Mouse (Mus musculus) CD4-positive helper T cell, adult 2 months (primary cell): ENCODE results near the gene Cnn3.

Experiments
- DNase-seq: peaks from one replicate; pipeline ENCODE4 v3.0.0-alpha.2; 2012; ENCODE audit warnings: low read depth, missing footprints, low spot score

The Cnn3 gene

DNA sequence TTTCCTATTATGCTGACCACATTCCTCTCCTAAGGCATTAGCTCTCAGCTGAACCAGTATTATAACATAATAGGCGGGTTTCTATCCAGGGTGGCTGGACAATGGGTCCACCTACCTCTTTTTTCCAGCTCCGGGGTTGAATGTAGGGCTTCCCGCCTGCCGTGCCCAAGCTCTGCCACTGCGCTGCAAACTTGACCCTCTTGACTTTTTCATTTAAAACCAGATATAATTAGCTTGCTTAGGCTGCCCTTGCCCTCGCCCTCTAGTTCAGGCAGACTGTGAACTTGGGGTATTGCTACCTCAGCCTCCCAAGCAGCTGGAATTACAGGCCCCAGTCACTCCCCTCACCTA lies 8.1 kb upstream of the Cnn3 start:
- DNase-seq, result no peak

DNA sequence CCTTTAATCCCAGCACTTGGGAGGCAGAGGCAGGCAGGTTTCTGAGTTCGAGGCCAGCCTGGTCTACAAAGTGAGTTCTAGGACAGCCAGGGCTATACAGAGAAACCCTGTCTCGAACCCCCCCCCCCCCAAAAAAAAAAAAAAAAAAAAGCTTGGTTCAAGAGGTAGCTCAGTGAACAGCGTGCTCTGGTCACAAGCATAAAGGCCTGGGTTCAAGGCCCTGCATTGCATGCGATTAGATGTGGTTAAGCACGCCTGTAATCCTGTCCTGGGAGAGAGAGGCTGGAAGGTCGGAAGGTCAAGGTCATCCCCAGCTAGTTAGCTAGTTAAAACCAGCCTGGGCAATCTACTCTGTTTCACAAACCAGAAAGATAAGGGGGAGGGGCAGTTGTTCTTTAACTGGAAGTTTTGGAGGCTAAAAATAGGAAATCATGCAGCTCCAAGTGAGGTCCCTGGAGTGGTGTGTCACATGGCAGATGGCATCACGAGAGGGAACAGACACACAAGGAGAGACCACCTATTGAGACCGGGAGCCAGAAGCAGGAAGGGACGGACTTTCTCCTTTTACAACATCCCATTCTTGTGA lies 7.4 kb upstream of the Cnn3 start:
- no peak for DNase-seq

DNA sequence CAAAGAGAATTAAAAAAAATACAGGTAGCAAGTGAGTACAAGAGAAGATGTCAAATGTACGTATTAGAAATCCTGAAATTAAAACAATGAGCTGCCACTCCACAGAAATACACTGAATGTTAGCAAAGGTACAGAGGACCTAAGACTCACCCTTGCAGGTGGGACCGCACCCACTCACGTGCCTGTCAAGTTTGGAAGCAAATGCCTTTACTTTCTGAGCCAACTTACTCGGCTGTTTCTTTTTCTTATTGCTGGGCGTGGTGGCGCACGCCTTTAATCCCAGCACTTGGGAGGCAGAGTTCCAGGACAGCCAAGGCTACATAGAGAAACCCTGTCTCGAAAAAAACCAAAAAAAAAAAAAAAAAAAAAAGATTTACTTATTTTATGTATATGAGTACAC lies 3.9 kb upstream of the Cnn3 start:
- no peak for DNase-seq

DNA sequence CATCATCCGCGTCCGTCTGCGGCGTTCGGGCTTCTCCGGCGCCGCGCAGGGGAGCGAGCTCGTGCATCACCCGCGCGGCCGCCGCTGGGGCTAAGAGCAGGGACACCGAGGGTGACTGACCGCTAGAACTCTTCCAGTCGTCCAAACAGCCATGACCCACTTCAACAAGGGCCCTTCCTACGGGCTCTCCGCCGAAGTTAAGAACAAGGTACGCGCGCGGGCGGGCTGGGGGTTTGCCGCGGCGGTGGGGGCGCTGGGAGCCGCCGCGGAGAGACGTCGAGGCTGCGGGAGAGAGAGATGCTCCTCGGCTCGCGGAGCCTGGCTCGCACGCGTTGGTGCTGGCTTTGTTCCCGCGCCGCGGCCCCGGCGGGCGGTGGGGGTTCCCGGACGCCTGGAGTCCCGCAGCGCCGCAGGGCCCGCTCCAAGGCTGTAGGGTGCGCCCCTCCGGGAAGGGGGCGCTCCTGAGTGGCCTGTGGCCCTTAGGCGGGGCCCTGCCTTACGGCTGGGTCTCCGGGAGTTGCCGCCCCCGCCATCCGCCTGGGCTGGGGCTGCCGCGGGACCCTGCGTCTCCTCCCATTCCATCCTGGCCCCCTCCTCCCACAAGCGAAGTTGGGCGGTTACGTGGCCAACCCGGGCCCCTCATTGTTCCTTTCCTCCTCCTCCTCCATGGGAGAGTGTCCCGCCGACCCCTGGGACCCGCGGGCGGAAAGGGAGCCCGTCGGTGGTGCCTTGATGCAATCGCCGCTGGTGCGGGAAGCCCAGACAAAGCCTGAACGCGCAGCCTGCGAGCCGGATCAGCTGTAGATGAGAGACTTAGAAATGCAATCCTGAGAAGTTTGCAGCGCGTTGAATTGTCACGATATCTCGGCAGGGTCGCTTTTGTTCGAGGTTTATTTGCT lies 573 bp downstream of the Cnn3 start:
- peak; percentile 76 for DNase-seq

DNA sequence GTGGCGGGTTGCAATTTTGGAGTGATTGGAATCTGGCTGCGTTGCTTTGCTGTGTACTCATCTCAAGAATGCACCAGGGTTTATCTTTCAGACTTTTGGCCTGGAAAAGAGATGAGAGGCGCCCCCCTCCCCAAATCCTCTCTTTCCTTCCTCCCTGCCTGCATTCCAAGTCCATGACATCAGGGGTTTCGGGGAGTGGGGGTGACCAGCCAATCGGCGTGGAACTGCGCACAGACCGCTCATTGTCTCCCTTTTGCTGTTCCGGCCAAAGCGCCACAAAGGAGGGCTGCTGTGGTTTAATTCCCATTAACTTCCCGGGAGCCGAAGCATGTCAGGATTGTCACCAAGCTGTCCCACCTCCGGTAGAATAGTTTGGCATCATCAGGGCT lies 1.2 kb downstream of the Cnn3 start:
- no peak for DNase-seq

DNA sequence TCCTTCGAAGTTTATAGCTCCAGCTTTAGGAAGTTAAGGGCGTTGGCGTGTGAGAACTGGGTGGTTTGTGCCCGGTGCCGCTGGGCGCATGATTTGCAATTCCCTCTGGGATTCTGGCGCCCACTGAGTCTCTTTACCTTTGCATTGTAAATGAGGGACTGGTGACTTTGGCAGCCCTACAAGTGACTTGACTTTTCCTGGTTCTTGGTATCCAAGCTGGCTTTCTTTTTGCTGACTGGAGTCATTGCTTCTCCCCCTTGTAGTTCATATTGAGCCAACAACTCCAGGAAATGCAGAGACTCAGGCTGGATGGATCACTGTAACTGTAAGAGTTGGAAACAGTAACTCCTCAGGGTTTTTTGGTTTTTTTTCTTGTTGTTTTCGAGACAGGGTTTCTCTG lies 1.9 kb downstream of the Cnn3 start:
- DNase-seq, result no peak

DNA sequence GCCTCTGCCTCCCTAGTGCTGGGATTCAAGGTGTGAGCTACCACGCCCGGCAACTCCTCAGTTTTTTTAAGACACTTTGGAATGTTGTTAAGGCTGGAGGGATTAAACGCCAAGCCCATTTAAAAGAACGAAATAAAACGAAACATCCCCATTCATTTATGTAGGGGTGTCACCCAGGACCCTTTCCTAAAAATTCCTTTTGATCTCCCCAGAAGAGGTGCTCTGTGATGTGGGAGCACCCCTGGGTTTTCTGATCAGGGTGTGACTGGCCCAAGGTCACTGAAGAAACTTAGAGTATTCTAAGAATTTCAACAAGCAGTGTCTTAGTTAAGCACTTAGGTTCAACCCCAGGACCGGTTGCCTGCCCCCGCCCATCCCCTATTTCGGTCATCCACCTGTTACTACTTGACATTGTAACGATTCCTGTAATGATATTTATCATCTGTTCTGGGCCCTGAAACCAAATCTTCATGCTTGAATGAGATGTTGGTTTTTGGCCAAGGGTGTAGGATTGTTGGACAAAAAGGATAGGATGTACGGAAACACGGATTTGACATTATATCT lies 2.5 kb downstream of the Cnn3 start:
- no peak for DNase-seq

DNA sequence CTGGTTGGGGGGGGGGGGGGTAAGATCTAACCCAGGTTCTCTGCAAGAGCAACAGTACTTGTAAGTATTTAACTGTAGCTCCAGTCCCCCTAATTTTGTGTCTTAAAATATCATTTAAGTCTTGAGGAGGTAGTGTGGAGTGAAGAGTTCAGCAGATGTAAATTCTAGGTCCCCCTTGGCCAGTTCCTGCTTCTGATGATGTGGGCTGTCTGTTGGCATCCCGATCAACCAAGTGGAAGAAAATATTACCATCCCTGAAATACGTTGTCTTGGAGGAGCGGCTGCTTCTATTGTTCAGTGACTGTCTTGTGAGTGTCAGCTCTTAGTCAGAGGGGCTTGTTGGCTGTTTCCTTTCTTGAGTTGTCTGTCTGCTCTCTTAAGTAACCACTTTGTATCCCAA lies 3.2 kb downstream of the Cnn3 start:
- no peak for DNase-seq

DNA sequence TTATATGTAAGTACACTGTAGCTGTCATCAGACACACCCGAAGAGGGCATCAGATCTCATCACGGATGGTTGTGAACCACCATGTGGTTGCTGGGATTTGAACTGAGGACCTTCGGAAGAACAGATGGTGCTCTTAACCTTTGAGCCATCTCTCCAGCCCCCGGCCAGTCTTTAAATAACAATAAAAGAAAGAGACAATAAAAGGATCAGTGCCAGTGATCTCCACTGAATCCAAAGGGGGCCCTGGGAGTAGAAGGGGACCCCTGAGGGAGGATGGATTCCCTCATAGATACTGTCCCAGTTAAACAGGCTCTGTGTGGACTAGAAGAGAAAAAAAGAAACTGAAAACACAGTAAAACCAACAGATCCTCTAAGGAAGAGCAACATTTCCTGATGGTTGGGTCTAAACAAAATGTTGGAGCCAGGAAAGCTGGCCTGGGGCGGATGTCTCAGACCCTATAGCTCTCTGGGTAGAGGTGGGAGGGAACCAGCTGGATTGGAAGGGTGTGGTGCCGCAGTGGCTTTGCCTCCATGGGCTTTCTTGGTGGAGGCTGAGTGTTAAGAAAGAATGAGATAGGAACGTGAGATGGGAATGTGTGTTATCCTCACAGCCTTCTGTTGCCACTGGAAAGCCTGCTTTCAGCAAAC lies 4.1 kb downstream of the Cnn3 start:
- no peak for DNase-seq

DNA sequence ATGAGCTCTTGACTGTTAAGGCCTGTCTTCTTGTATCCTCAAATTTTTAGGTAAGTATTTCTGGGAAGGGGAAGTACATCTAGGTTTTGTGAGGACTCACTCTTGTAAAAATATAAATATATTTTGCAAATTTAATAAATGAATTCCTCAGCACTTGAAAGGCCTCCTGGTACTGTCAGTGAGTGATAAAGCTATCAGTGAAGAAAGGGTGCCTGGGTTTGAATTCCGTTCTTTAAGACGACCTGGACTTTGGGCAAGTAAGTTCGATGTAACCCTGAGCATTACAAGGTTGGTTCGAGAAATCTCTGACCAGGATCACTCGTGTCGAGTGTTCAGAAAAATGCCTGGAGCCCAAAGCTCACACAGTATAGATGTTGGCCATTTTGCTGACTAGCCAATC lies 7.1 kb downstream of the Cnn3 start:
- DNase-seq, result no peak

DNA sequence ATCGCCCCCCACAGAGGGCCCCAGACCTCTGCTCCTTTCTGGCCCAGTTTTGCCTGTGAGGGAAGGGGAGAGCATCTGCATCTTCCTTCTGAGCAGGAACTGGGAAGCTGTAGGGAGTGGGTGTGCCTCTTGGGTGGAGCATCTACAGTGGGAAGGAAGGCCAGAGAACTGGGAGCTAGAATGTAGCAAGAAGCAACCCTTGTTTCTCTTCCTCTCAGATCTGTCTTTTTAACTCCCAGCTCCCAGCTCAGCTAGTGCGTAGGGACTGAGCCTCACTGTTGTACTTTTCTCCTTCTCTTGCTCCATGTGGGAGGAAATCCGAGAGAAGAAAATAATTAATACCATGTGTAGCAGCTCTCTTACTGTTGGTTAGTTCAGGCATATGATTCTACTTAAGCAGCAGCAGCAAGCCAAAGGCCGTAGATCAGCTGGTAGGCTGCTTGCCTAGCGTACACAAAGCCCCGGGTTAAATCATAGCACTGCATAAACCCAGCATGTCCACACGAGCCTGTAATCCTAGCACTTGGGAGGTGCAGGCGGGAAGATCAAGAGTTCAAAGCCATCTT lies 7.8 kb downstream of the Cnn3 start:
- no peak for DNase-seq

DNA sequence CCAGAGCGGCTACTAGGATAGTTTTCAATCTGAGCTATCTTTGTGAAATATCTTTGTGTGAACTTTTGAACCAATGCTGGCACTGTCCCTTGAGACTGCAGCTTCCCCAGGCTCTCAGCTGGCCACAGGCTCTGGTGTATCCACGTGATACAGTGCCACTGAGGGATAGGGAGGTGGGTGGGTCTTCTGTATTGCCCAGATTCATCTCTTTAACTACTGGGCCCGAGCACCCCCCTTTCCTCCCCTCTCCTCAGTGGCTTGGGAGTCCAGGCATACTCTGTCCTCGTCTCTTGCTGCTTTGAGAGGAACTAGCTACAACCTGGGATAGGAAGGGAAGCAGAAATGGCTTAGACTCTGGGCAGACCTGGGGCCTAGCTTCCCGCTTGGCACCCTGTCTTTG lies 9.0 kb downstream of the Cnn3 start:
- DNase-seq, result no peak

DNA sequence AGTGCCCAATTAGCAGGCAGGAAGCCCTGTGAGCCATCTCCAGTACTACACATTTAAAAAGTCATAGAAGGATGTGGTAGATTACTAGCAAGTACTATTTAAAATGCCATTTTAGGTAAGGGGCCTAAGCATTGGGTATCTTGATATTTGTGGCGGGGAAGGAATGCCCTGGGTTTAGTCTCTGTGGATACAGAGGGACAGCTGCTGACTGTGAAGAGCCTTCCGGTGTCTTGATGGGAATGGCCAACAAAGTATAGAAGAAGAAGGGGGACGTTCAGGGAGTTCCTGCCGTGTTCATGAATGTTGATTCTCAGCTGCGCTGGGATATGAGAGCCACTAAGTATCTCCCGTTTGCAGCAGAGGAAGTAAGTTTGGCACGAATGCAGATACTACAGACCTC lies 10.8 kb downstream of the Cnn3 start:
- no peak for DNase-seq

DNA sequence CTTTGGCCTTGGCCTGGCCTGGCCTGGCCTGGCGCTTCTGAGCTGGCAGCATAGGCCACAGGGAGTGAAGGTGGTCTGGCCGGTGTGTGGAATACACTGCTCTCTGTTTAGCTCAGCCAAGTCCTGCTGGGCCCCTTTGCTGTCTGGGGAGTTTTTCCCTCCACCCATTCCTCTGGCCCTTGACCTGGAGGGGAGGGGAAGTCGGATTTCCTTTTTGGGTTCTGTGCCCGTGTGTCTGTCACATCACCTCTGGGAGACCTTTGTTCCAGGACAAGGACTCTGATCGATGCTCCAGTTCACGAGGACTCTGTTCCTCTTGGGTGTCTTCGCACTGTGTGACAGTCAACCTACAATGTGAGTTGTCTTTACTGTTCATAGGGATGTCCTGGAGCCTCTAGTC lies 11.7 kb downstream of the Cnn3 start:
- no peak for DNase-seq

DNA sequence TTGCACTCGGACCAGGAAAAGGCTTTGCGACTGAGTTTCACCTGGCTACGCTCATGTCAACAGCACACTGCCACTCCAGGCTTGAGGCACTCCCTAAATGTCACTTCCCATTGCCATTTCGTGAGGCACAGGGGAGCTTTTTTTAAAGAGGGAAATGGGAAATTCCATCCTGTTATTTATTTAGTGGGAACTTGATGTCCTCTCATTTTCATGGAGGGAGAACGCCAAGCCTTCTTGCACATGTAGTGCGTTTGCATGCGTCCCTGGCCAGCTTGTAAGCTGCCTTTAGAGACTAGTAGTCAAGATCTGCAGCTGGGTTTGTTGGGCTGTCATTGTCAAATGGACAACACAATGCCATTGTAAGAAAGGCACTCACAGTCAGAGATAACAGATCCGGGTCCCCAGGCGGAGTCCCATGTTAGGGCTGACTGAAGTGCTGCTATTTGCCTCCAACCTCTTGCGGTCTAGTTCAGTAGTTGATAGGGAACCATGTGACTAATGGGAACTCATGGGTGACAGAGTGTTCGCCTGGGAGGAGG lies 13.4 kb downstream of the Cnn3 start:
- no peak for DNase-seq

DNA sequence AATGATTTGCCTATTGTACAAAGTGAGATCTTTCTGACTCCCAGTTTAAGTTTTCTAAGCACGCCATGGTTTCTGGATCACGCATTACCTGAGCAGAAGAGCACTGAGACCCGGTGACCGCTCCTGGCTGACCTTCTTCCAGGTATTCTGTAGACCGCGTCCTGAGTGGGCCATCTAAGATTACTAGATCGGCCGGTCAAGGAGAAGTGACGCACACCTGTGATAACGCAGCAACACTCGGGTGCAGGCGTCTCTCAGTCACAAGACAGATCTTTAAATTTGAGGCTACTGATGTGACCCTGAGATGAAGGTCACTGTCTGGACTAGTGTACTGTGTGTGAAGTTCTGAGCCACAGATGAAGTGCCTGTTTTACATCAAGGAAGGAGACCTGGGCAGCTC lies 15.2 kb downstream of the Cnn3 start:
- DNase-seq, result no peak

DNA sequence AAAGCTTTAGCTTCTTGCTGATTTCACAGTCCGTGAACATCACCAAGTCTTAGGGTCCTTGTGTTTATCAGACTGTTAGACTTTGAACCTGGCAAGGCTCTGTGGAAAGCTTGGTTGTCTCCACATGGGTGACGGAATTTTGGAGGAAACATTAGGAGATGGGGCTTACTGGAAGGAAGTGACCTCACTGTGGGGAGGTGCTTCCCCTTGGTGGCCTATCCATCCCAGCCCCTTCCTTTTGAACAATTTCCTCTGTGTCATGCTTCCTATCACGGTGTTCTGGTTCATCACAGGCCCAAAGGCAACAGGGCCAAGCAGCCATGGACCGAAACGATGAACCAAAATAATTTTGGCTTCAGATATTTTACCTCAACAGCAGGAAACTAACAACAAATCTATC lies 16.0 kb downstream of the Cnn3 start:
- peak; percentile 15 for DNase-seq

DNA sequence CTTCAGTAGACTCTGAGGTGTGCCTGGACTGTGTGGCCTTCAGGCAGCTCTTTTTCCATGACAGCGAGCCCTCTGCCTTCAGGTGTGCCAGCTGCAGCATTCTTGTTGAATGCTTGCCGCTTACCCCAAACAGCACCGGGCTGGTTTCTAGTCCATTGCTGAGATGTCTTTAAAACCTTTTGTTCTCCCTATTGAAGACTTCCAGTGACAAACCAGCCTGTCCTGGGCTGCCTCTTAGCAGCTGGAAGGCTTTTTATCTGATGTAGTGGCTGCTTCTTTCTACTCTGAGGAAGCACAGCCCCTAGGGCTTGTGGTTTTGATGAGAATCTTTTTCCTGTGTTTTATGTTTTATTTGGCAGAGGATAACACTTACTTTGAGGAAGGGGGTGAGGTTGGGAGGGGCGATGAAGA lies 17.6 kb downstream of the Cnn3 start:
- DNase-seq, result peak; percentile 20

DNA sequence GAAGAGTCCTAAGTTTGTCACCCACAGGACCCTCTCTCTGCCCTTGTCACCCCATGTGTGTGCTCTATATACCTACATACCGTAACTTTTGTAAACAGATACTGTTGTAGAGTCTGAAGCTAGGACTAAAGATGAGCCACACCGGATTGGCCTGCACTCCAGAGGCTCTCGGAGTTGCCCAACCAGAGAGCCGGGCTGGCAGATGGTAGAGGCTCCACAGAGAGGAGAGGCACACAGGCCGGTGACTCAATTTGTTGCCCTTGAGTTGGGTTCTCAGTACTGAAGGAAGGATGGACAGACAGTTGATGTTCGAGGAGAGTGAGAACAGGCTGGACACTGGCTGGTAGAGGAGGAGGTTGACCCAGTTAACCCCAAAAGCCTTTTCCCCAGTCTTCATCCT lies 18.1 kb downstream of the Cnn3 start:
- no peak for DNase-seq

DNA sequence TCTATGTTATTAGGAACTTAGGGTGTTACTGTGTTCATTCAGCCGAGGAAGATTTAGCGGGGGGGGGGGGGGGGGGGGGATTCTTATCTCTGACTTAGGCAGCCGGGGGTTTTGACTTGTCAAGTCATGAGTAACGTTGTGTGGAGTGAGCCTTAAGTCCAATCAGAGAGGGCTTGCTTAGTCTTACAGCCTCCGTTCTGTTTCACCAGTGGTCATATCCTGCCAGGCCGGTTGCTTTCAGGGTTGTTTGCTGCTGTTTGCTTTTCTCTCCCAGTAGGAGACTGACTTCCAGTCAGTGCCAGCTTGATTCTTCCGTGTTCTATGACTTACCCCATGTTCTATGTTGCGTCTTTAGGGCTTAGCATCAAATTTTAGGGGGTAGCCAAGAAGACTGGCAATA lies 20.2 kb downstream of the Cnn3 start:
- no peak for DNase-seq

DNA sequence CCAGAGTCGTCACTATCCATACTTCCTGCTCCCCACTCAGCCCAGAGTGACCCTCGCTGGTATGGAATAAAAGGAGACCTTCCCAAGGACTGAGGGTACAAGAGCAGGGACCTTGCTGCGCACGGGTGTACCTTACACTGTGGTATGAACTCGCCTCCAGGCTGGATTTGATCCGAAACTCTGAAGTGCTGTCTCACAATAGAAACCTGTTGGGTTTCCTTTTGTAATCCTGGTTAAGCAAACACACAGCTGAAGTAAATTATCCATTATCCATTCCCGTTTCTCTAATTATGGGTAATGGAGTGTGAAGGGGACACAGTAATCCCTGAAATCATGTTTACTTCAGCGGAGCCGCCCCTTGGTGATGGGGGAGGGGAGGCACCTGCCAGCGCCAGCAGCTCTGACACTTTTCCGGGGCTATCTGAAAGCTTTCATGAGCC lies 21.8 kb downstream of the Cnn3 start:
- no peak for DNase-seq

DNA sequence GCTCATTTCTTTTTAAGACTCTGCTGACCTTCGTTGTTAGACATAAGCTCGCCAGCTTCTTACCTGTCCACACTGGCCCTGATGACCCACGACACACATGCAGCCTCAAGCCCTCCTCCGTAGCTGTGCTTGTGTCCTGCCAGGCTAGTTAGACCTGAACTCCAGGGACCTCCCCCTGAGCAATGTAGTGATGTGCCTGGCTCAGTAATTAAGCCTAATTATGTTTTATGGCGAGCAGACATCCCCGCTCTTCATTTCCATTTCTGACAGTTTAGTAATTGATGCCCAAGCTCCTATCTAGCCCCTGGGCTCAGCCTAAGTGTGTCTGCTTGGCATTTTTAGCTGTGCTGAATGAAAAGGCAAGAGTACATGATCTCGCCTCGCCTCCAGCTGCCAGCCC lies 22.3 kb downstream of the Cnn3 start:
- DNase-seq, result peak; percentile 6
